Mouse (Mus musculus) 3T3-L1 (cell line): ENCODE results near the gene AI597479.
"Not testable (repeated sequence)": the region's sequence is repeated elsewhere in the genome, so short reads cannot be mapped to it uniquely, and the experiment has no call there.

Source experiments
- DNase-seq: peaks from one replicate; pipeline ENCODE4 v3.0.0-alpha.2; 2015; ENCODE audit warnings: low read depth, low spot score

AI597479 gene

GRCm38 (mm10) chr1:43124726-43125125 is 26.2 kb downstream of the AI597479 start:
- DNase-seq = no peak

- no peak for DNase-seq
Measured at GRCm38 (mm10) chr1:43127196-43127595, 28.7 kb downstream of the AI597479 start.

GRCm38 (mm10) chr1:43127820-43128610 is 29.5 kb downstream of the AI597479 start:
- peak; percentile 93 for DNase-seq

GRCm38 (mm10) chr1:43130219-43130981 is 31.9 kb downstream of the AI597479 start:
- no peak for DNase-seq

GRCm38 (mm10) chr1:43131591-43131990 is 33.1 kb downstream of the AI597479 start:
- DNase-seq = no peak

GRCm38 (mm10) chr1:43136488-43137029 is 38.0 kb downstream of the AI597479 start:
- DNase-seq = not testable (repeated sequence)

- no peak for DNase-seq
Measured at GRCm38 (mm10) chr1:43137334-43137733, 38.8 kb downstream of the AI597479 start.

- no peak for DNase-seq
Measured at GRCm38 (mm10) chr1:43138268-43138812, 39.8 kb downstream of the AI597479 start.

- peak; percentile 97 for DNase-seq
Measured at GRCm38 (mm10) chr1:43139587-43140266, 41.2 kb downstream of the AI597479 start.

GRCm38 (mm10) chr1:43141555-43141961 is 43.0 kb downstream of the AI597479 start:
- DNase-seq = peak; percentile 61

- DNase-seq = no peak
Measured at GRCm38 (mm10) chr1:43142849-43143248, 44.3 kb downstream of the AI597479 start.

GRCm38 (mm10) chr1:43143284-43143683 is 44.8 kb downstream of the AI597479 start:
- peak; percentile 67 for DNase-seq

- DNase-seq = no peak
Measured at GRCm38 (mm10) chr1:43143791-43144190, 45.3 kb downstream of the AI597479 start.

GRCm38 (mm10) chr1:43144338-43144906 is 45.9 kb downstream of the AI597479 start:
- no peak for DNase-seq

GRCm38 (mm10) chr1:43145388-43145787 is 46.9 kb downstream of the AI597479 start:
- no peak for DNase-seq

GRCm38 (mm10) chr1:43147474-43147873 is 49.0 kb downstream of the AI597479 start:
- peak; percentile 92 for DNase-seq

GRCm38 (mm10) chr1:43150225-43150624 is 51.7 kb downstream of the AI597479 start:
- no peak for DNase-seq

- no peak for DNase-seq
Measured at GRCm38 (mm10) chr1:43152626-43153025, 54.1 kb downstream of the AI597479 start.

GRCm38 (mm10) chr1:43153538-43153937 is 55.0 kb downstream of the AI597479 start:
- no peak for DNase-seq

- no peak for DNase-seq
Measured at GRCm38 (mm10) chr1:43154491-43154890, 56.0 kb downstream of the AI597479 start.

GRCm38 (mm10) chr1:43157907-43158306 is 59.4 kb downstream of the AI597479 start:
- DNase-seq = no peak
